Mouse (Mus musculus) testis, adult 2 months (tissue): ENCODE measurements around the gene Ube2n. TPM values are rescaled to one million over a fixed set of nuclear protein-coding genes. Genes with fewer than 3 reads are reported as not detected.

ENCODE experiments used
- H3K27ac ChIP-seq: fragments of 200-500 bp; 2 replicates; pipeline ENCODE4 v1.5.1; 2012; ENCODE audit warnings: low read depth, low read length; ENCODE audit not compliant: control insufficient read depth, insufficient read depth
- H3K27me3 ChIP-seq: fragments of 200-500 bp; 2 replicates; pipeline ENCODE4 v1.6.1; 2012; ENCODE audit warnings: mild to moderate bottlenecking, low read length, moderate library complexity; ENCODE audit not compliant: control insufficient read depth, insufficient read depth
- H3K36me3 ChIP-seq: fragments of 200-500 bp; 2 replicates; pipeline ENCODE4 v1.6.1; 2012; ENCODE audit warnings: mild to moderate bottlenecking, low read length; ENCODE audit not compliant: control insufficient read depth, insufficient read depth
- H3K4me1 ChIP-seq: fragments of 200-500 bp; 2 replicates; pipeline ENCODE4 v1.6.1; 2012; ENCODE audit warnings: low read length; ENCODE audit not compliant: control insufficient read depth, insufficient read depth
- H3K4me3 ChIP-seq: fragments of 200-500 bp; 2 replicates; pipeline ENCODE4 v1.5.1; 2012; ENCODE audit warnings: low read depth, mild to moderate bottlenecking, low read length, moderate library complexity, mixed read lengths; ENCODE audit not compliant: control insufficient read depth
- CTCF ChIP-seq: fragments of 200-500 bp; IDR thresholded peaks from 2 replicates; pipeline ENCODE4 v1.5.1; 2012; ENCODE audit warnings: low read depth, mild to moderate bottlenecking, inconsistent platforms, low read length, moderate library complexity; ENCODE audit not compliant: control insufficient read depth, insufficient read depth, insufficient replicate concordance
- POLR2A ChIP-seq: fragments of 200-500 bp; IDR thresholded peaks from 2 replicates; pipeline ENCODE4 v1.6.1; 2012; ENCODE audit warnings: low read depth, mild to moderate bottlenecking, inconsistent platforms, low read length, moderate library complexity; ENCODE audit not compliant: control insufficient read depth
- polyA plus RNA-seq: library from polyadenylated mRNA; depleted of rRNA; stranded (reverse); fragments of >200 nt; gene quantifications from 2 replicates; pipeline ENCODE4 v1.2.3, GENCODE M21; 2012; rRNA removed

Gene Ube2n
- polyA plus RNA-seq, 1 experiment, result 294 TPM

- TF ChIP-seq POLR2A, result peak; percentile 19; the same call in 1 of the 2 replicates
- no peak for TF ChIP-seq CTCF
- peak overlapping the region; percentile 12; the same call in 1 of the 2 replicates for H3K27ac ChIP-seq
- H3K36me3 ChIP-seq, result no peaks in the 10 kb centered on the region
- no peaks in the 10 kb centered on the region for H3K27me3 ChIP-seq
- peak overlapping the region; percentile 59 for H3K4me3 ChIP-seq
- H3K4me1 ChIP-seq, result peaks cover 13% of the 10 kb centered on the region
Observed at GRCm38 (mm10) chr10:95594414-95594813, 79.5 kb downstream of the Ube2n start.

Other genes with a start within 250 kb of the Ube2n start
- gene Cradd, start 191.0 kb upstream of the Ube2n start, polyA plus RNA-seq, result 4.0 and 4.6 TPM in 2 replicates
- gene Socs2, start 98.0 kb upstream of the Ube2n start, polyA plus RNA-seq, result 3.9 and 4.3 TPM in 2 replicates
- gene Mrpl42, start 13.2 kb upstream of the Ube2n start, polyA plus RNA-seq, result 56.5 and 64.5 TPM in 2 replicates
- gene Nudt4, start 49.0 kb downstream of the Ube2n start, polyA plus RNA-seq, result 189 and 204 TPM in 2 replicates
- gene Anapc15-ps, start 158.3 kb downstream of the Ube2n start, polyA plus RNA-seq, result not detected in 2 replicates